Mouse (Mus musculus): Measurements from ENCODE around the gene Pde5a. TPM values are rescaled to one million over a fixed set of nuclear protein-coding genes. Genes with fewer than 3 reads are reported as not detected.

Gene Pde5a
- total and polyA plus RNA-seq, 3 experiments = 0.22 TPM; not detected in 2

GRCm38 (mm10) chr3:122704209-122704608 lies 24.5 kb upstream of the Pde5a start:
- no peaks in the 10 kb centered on the region for H3K36me3 ChIP-seq (replicated peaks)
- no peaks in the 10 kb centered on the region for H3K27me3 ChIP-seq (ENCODE audit: insufficient read depth, low read length)
- H3K4me1 ChIP-seq (ENCODE audit: insufficient read depth, low read depth, low read length) = no peaks in the 10 kb centered on the region
- DNase-seq (ENCODE audit: low spot score) (no peak), ATAC-seq (ENCODE audit: extremely low read depth, insufficient number of reproducible peaks, low FRiP score, poor library complexity, severe bottlenecking) (no peak)
- H3K9me3 ChIP-seq (replicated peaks) = peaks cover 3% of the 10 kb centered on the region; the same call in 1 of the 2 replicates
- TF ChIP-seq GATA2 (IDR thresholded peaks at IDR 0.05; ENCODE audit: borderline replicate concordance, low read depth, low read length) (no peak), CTCF (IDR thresholded peaks at IDR 0.05; ENCODE audit: low read depth, low read length) (no peak), GATA1 (IDR thresholded peaks at IDR 0.05; ENCODE audit: borderline replicate concordance, low read length) (no peak), POLR2AphosphoS5 (IDR thresholded peaks at IDR 0.05; ENCODE audit: insufficient replicate concordance, low read depth, low read length) (no peak), TAL1 (conservative IDR thresholded peaks at IDR 0.05; ENCODE audit: low read depth, low read length) (no peak)
- H3K4me3 ChIP-seq (ENCODE audit: low read depth, low read length) = no peak overlapping the region

GRCm38 (mm10) chr3:122705246-122705645 lies 23.5 kb upstream of the Pde5a start:
- ATAC-seq (ENCODE audit: extremely low read depth, insufficient number of reproducible peaks, low FRiP score, poor library complexity, severe bottlenecking) (no peak), DNase-seq (ENCODE audit: low spot score) (no peak)
- H3K27me3 ChIP-seq (ENCODE audit: insufficient read depth, low read length) = no peaks in the 10 kb centered on the region
- H3K36me3 ChIP-seq (replicated peaks) = no peaks in the 10 kb centered on the region
- H3K4me3 ChIP-seq (ENCODE audit: low read depth, low read length) = no peak overlapping the region
- no peaks in the 10 kb centered on the region for H3K4me1 ChIP-seq (ENCODE audit: insufficient read depth, low read depth, low read length)
- TF ChIP-seq CTCF (IDR thresholded peaks at IDR 0.05; ENCODE audit: low read depth, low read length) (no peak), TAL1 (conservative IDR thresholded peaks at IDR 0.05; ENCODE audit: low read depth, low read length) (no peak), GATA2 (IDR thresholded peaks at IDR 0.05; ENCODE audit: borderline replicate concordance, low read depth, low read length) (no peak), POLR2AphosphoS5 (IDR thresholded peaks at IDR 0.05; ENCODE audit: insufficient replicate concordance, low read depth, low read length) (no peak), GATA1 (IDR thresholded peaks at IDR 0.05; ENCODE audit: borderline replicate concordance, low read length) (no peak)
- H3K9me3 ChIP-seq (replicated peaks) = peaks cover 6% of the 10 kb centered on the region

- ATAC-seq (ENCODE audit: extremely low read depth, insufficient number of reproducible peaks, low FRiP score, poor library complexity, severe bottlenecking) (no peak), DNase-seq (ENCODE audit: low spot score) (no peak)
- H3K9me3 ChIP-seq (replicated peaks) = peaks cover 6% of the 10 kb centered on the region
- no peaks in the 10 kb centered on the region for H3K4me1 ChIP-seq (ENCODE audit: insufficient read depth, low read depth, low read length)
- TF ChIP-seq POLR2AphosphoS5 (IDR thresholded peaks at IDR 0.05; ENCODE audit: insufficient replicate concordance, low read depth, low read length) (no peak), GATA2 (IDR thresholded peaks at IDR 0.05; ENCODE audit: borderline replicate concordance, low read depth, low read length) (no peak), CTCF (IDR thresholded peaks at IDR 0.05; ENCODE audit: low read depth, low read length) (no peak), GATA1 (IDR thresholded peaks at IDR 0.05; ENCODE audit: borderline replicate concordance, low read length) (no peak), TAL1 (conservative IDR thresholded peaks at IDR 0.05; ENCODE audit: low read depth, low read length) (no peak)
- H3K4me3 ChIP-seq (ENCODE audit: low read depth, low read length) = no peak overlapping the region
- H3K27me3 ChIP-seq (ENCODE audit: insufficient read depth, low read length) = no peaks in the 10 kb centered on the region
- H3K36me3 ChIP-seq (replicated peaks) = no peaks in the 10 kb centered on the region
These were observed 20.3 kb upstream of the Pde5a start for GRCm38 (mm10) chr3:122708485-122708884.

- Histone ChIP-seq H3K9me3 (replicated peaks) (peaks cover 6% of the 10 kb centered on the region), H3K4me3 (ENCODE audit: low read depth, low read length) (no peak overlapping the region), H3K4me1 (ENCODE audit: insufficient read depth, low read depth, low read length) (no peaks in the 10 kb centered on the region), H3K36me3 (replicated peaks) (no peaks in the 10 kb centered on the region), H3K27me3 (ENCODE audit: insufficient read depth, low read length) (no peaks in the 10 kb centered on the region)
- no peak for DNase-seq (ENCODE audit: low spot score)
- TF ChIP-seq GATA1 (IDR thresholded peaks at IDR 0.05; ENCODE audit: borderline replicate concordance, low read length) = no peak
- TF ChIP-seq GATA2 (IDR thresholded peaks at IDR 0.05; ENCODE audit: borderline replicate concordance, low read depth, low read length) = no peak
- no peak for TF ChIP-seq CTCF (IDR thresholded peaks at IDR 0.05; ENCODE audit: low read depth, low read length)
- TF ChIP-seq TAL1 (conservative IDR thresholded peaks at IDR 0.05; ENCODE audit: low read depth, low read length) = no peak
- TF ChIP-seq POLR2AphosphoS5 (IDR thresholded peaks at IDR 0.05; ENCODE audit: insufficient replicate concordance, low read depth, low read length) = no peak
- no peak for ATAC-seq (ENCODE audit: extremely low read depth, insufficient number of reproducible peaks, low FRiP score, poor library complexity, severe bottlenecking)
These were observed 18.6 kb upstream of the Pde5a start for GRCm38 (mm10) chr3:122710141-122710540.

- DNase-seq (ENCODE audit: low spot score) = no peak
- ATAC-seq (ENCODE audit: extremely low read depth, insufficient number of reproducible peaks, low FRiP score, poor library complexity, severe bottlenecking) = no peak
- TF ChIP-seq TAL1 (conservative IDR thresholded peaks at IDR 0.05; ENCODE audit: low read depth, low read length) = no peak
- TF ChIP-seq GATA2 (IDR thresholded peaks at IDR 0.05; ENCODE audit: borderline replicate concordance, low read depth, low read length) = no peak
- TF ChIP-seq CTCF (IDR thresholded peaks at IDR 0.05; ENCODE audit: low read depth, low read length) = no peak
- TF ChIP-seq POLR2AphosphoS5 (IDR thresholded peaks at IDR 0.05; ENCODE audit: insufficient replicate concordance, low read depth, low read length) = no peak
- TF ChIP-seq GATA1 (IDR thresholded peaks at IDR 0.05; ENCODE audit: borderline replicate concordance, low read length) = no peak
- no peak overlapping the region for H3K4me3 ChIP-seq (ENCODE audit: low read depth, low read length)
- no peaks in the 10 kb centered on the region for H3K4me1 ChIP-seq (ENCODE audit: insufficient read depth, low read depth, low read length)
- H3K9me3 ChIP-seq (replicated peaks) = no peaks in the 10 kb centered on the region
- H3K27me3 ChIP-seq (ENCODE audit: insufficient read depth, low read length) = no peaks in the 10 kb centered on the region
- no peaks in the 10 kb centered on the region for H3K36me3 ChIP-seq (replicated peaks)
These were observed 10.1 kb upstream of the Pde5a start for GRCm38 (mm10) chr3:122718631-122719030.

GRCm38 (mm10) chr3:122721522-122721921 lies 7.2 kb upstream of the Pde5a start:
- Histone ChIP-seq H3K27me3 (ENCODE audit: insufficient read depth, low read length) (no peaks in the 10 kb centered on the region), H3K4me3 (ENCODE audit: low read depth, low read length) (no peak overlapping the region), H3K4me1 (ENCODE audit: insufficient read depth, low read depth, low read length) (no peaks in the 10 kb centered on the region), H3K9me3 (replicated peaks) (no peaks in the 10 kb centered on the region), H3K36me3 (replicated peaks) (no peaks in the 10 kb centered on the region)
- ATAC-seq (ENCODE audit: extremely low read depth, insufficient number of reproducible peaks, low FRiP score, poor library complexity, severe bottlenecking) = no peak
- DNase-seq (ENCODE audit: low spot score) = no peak
- no peak for TF ChIP-seq CTCF (IDR thresholded peaks at IDR 0.05; ENCODE audit: low read depth, low read length)
- no peak for TF ChIP-seq TAL1 (conservative IDR thresholded peaks at IDR 0.05; ENCODE audit: low read depth, low read length)
- no peak for TF ChIP-seq GATA2 (IDR thresholded peaks at IDR 0.05; ENCODE audit: borderline replicate concordance, low read depth, low read length)
- TF ChIP-seq GATA1 (IDR thresholded peaks at IDR 0.05; ENCODE audit: borderline replicate concordance, low read length) = no peak
- no peak for TF ChIP-seq POLR2AphosphoS5 (IDR thresholded peaks at IDR 0.05; ENCODE audit: insufficient replicate concordance, low read depth, low read length)
